Mouse (Mus musculus): ENCODE data around the gene Lama5.
"Not testable (repeated sequence)": the region's sequence is repeated elsewhere in the genome, so short reads cannot be mapped to it uniquely, and the experiment has no call there.

The Lama5 gene

GRCm38 (mm10) chr2:180225762-180226378, at the start of gene Lama5:
Gene Lama5, minus strand, starts transcription at chr2:180225859.
- DNase-seq (ENCODE audit: low spot score in 2 of 2): no peak

GRCm38 (mm10) chr2:180274523-180274922, 48.9 kb upstream of the Lama5 start:
- no peak for DNase-seq (ENCODE audit: low spot score in 2 of 2)

GRCm38 (mm10) chr2:180273394-180274244, 48.0 kb upstream of the Lama5 start, which contains the start of gene Cables2:
Gene Cables2, minus strand, starts transcription at chr2:180273496.
- DNase-seq (ENCODE audit: low spot score in 2 of 2): peak; percentile 89

- peak in 1 of 2 experiments; percentile 37 for DNase-seq (ENCODE audit: low spot score in 2 of 2)
Measured at GRCm38 (mm10) chr2:180272884-180273321, 47.2 kb upstream of the Lama5 start.

GRCm38 (mm10) chr2:180271804-180272395, 46.2 kb upstream of the Lama5 start:
- no peak for DNase-seq (ENCODE audit: low spot score in 2 of 2)

- no peak for DNase-seq (ENCODE audit: low spot score in 2 of 2)
Measured at GRCm38 (mm10) chr2:180270537-180271255, 45.0 kb upstream of the Lama5 start.

- no peak for DNase-seq (ENCODE audit: low spot score in 2 of 2)
Measured at GRCm38 (mm10) chr2:180269329-180269728, 43.7 kb upstream of the Lama5 start.

GRCm38 (mm10) chr2:180267955-180268354, 42.3 kb upstream of the Lama5 start:
- DNase-seq (ENCODE audit: low spot score in 2 of 2): no peak

GRCm38 (mm10) chr2:180262891-180263290, 37.2 kb upstream of the Lama5 start:
- no peak for DNase-seq (ENCODE audit: low spot score in 2 of 2)

GRCm38 (mm10) chr2:180262441-180262840, 36.8 kb upstream of the Lama5 start:
- DNase-seq (ENCODE audit: low spot score in 2 of 2): no peak

GRCm38 (mm10) chr2:180261901-180262300, 36.2 kb upstream of the Lama5 start:
- DNase-seq (ENCODE audit: low spot score in 2 of 2): no peak

- no peak for DNase-seq (ENCODE audit: low spot score in 2 of 2)
Measured at GRCm38 (mm10) chr2:180260610-180261480, 35.2 kb upstream of the Lama5 start.

GRCm38 (mm10) chr2:180259826-180260609, 34.4 kb upstream of the Lama5 start:
- not testable (repeated sequence) for DNase-seq (ENCODE audit: low spot score in 2 of 2)

GRCm38 (mm10) chr2:180258951-180259484, 33.4 kb upstream of the Lama5 start:
- not testable (repeated sequence) for DNase-seq (ENCODE audit: low spot score in 2 of 2)

GRCm38 (mm10) chr2:180257963-180258865, 32.6 kb upstream of the Lama5 start:
- no peak for DNase-seq (ENCODE audit: low spot score in 2 of 2)

- DNase-seq (ENCODE audit: low spot score in 2 of 2): peak; percentile 94 to 97
Measured at GRCm38 (mm10) chr2:180257001-180257521, 31.4 kb upstream of the Lama5 start, which contains the start of gene Rps21. Gene Rps21, plus strand, starts transcription at chr2:180257377.

- no peak for DNase-seq (ENCODE audit: low spot score in 2 of 2)
Measured at GRCm38 (mm10) chr2:180256296-180257000, 30.8 kb upstream of the Lama5 start.

GRCm38 (mm10) chr2:180255701-180256100, 30.0 kb upstream of the Lama5 start:
- no peak for DNase-seq (ENCODE audit: low spot score in 2 of 2)

Data from frontal cortex, postnatal 14 days (tissue).